Mouse (Mus musculus) adipocyte (in vitro differentiated cells): Measurements from ENCODE around the gene Chrm1.

Source experiments
- DNase-seq: peaks from one replicate; pipeline ENCODE4 v3.0.0-alpha.2; 2016; ENCODE audit warnings: low spot score

Chrm1 gene

GRCm38 (mm10) chr19:8683627-8684026, 20.0 kb downstream of the Chrm1 start:
- no peak for DNase-seq

DNA sequence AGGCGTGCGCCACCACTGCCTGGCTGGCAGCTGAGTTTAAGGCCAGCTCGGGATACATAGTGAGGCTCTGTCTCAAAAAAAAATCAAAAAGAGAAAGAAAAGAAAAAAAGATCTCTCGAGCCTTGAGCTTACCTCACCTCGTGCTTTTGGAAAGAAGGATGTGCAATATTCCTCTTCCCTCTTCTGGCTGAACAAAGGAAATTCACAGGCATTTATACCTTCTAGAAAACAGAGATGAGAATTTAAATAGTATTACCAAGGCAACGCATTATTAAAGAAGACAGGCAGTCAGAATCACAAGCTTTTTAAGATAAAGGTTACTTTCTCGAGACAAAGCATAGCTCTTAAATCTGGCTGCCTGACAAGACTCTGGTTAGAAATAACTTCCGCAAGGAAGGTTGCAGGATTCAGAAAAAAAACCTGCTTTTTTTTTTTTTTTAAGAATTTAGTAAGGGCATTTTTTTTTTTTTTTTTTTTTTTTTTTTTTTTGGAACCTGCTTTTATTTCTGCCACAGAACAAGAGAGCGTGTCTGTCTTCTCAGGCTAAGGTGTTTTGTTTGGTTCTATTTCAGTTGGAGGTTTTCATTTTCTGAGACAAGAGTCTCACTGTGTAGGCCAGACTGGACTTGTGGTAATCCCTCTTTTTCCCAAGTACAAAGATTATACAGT, 28.4 kb downstream of the Chrm1 start:
- DNase-seq = no peak

- no peak for DNase-seq
Observed at GRCm38 (mm10) chr19:8692740-8693139, 29.2 kb downstream of the Chrm1 start.

DNA sequence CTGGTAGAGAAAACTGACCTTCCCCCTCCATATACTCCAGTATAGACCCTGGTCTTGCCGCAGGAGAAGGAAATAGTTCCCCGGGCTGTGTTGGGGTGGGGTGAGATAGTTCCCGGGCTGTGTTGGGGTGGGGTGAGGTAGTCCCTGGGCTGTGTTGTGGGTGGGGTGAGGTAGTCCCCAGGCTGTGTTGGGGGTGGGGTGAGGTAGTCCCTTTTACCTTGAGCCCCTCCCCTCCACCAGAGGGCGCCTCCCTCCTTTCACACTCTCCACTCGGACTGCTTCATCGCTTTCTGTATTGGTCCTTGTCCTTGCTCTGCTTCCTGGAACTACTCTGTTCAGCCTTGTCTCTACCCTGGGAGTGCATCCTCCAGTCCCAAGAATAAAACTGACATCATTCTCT, 31.7 kb downstream of the Chrm1 start:
- peak; percentile 49 for DNase-seq

GRCm38 (mm10) chr19:8699652-8700051, 36.1 kb downstream of the Chrm1 start:
- no peak for DNase-seq

GRCm38 (mm10) chr19:8702458-8702857, 38.9 kb downstream of the Chrm1 start:
- DNase-seq = peak; percentile 62

GRCm38 (mm10) chr19:8703571-8703970, 40.0 kb downstream of the Chrm1 start:
- DNase-seq = no peak

DNA sequence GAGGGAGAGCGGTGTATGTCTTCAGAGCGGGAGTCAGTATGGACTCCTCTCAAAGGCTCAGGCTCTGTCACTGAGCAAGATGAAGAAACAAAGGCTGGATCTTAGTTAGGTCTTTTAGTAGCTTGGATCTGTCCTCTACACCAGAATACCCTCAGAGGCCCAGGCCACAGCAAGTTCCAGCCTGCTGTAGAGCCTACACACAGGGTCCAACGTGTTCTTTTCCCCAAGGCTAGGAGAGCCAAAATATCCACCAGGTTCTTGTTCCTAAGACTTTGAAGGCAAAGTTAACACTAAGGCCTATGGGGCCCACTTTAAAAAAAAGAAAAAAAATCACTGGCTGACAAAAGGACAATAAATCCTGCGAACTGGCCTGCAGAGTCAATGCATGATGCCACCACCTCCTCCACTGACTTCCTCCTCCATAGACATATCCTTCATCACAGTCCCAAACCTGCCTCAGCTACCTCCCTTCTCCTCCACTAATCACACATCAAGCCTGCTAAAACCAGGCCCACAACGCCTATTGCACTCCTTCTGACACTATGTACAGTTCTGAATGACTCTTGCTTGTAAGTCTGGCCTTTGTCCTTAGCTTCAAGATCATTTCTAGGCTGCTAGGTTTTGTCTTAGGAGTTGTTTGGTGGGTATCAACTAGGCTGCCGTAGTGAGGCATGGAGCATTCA, 41.6 kb downstream of the Chrm1 start:
- DNase-seq = no peak

GRCm38 (mm10) chr19:8706132-8706667, 42.6 kb downstream of the Chrm1 start:
- DNase-seq = peak; percentile 21

DNA sequence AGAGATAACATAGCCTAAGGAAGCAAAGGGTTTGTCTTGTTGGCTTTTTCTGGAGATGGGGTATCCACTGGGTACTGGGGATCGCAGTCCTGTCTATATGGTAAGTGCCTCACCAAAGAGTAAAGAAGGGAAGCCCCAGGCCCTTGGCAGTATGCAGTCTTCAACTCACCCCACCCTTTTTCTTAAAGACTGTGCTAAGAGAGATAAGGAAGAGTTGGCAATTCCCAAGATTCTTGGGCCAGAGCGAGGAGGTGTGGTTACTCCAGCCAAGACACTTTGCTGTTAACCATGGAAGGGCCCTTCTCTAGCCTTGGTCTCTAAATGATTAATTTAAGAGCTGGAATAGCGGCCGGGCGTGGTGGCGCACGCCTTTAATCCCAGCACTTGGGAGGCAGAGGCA, 43.3 kb downstream of the Chrm1 start:
- peak; percentile 22 for DNase-seq

GRCm38 (mm10) chr19:8708954-8709353, 45.4 kb downstream of the Chrm1 start:
- no peak for DNase-seq

GRCm38 (mm10) chr19:8710057-8710456, 46.5 kb downstream of the Chrm1 start:
- peak; percentile 97 for DNase-seq

GRCm38 (mm10) chr19:8711506-8711905, 47.9 kb downstream of the Chrm1 start:
- peak; percentile 56 for DNase-seq

DNA sequence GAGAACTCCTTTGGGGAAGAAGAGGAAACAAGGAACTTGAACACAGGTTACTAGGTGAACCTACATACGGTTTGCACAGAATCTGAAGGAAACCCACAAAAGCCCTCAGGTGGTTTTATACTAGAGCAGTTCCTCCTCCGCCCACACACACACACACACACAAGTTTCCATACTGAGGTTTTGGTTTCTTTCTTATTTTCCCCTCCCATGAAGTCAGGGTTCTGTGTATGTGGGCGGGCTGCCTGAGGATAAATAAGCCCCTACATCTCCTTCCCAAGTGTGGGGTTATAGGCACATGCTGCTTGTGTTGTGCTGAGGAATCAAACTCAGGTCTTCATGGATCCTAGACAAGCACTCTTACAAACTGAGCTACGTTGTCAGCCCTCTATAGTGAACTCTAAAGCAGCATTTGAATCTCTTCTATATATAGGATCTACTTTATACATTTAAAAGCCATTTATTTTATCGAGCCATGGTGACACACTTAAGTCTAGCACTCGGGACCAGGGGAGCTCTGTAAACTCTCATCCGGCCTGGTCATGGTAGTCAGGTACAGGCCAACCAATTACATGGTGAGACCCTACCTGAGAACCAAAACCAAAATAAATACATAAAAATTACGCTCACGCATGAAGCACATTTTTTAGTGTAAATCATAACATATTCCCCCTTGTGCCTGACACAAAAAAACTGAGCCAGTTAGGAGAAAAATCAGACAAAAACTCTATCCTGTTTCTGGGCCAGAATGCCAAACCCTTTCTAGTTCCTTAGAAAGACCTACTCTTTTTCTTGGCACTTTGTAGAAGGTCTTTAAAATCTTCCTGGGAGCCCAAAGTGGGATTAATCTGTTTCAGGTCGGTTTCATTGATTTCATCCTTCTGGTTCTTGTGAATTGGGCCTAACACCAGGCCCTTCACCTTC, 48.6 kb downstream of the Chrm1 start:
- DNase-seq = peak; percentile 50

DNA sequence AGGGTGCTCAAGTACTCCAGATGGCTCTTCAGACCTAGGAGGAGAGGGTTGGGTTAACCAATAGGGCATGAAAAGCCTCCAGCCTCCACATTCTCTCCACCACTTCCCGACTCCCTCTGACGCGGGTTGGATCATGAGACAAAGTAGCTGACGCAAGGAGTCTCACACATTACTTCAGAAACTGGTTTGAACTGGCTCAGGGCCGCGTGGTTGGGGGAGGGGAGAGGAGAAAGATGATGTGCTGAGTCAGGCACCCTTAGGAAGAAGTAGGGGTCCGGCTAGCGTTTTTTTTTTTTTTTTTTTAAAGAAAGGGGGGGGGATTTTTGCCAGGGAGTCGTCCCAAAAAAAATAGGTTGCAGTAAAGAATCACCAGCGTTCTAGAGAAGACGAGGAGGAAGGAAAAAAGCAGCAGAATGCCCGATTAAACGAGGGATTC, 49.3 kb downstream of the Chrm1 start:
- DNase-seq = peak; percentile 98

GRCm38 (mm10) chr19:8713306-8713996, 49.9 kb downstream of the Chrm1 start:
- peak; percentile 90 for DNase-seq

DNA sequence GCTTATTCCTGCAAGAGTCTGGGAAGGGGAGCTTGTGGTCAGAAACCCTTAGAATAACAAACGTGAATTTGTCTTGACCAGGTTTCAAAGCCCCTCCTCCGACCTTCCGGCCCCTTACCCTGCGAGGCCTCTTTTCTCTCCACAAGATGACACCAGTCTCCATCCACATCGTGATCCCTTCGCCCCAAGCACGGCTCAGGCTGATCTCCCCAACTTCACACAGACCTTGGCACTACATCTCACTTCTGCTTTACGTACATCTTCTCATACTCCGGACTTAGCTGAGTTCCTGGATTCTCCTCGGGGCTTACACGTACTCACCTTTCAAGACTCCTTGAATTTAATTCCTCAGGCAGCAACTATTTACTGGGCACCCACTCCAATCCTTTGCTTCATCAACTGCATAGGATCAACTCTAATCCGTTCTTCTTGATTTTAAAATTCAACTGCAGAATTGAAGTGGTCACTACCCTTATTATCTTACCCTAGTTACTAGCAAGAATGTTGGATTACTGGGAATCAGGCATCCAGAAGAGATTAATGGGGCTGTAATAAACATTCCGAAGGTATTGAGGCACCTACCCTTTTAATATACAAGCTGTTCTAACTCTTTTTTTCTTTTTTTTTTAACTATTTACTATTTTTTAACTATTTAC, 50.5 kb downstream of the Chrm1 start:
- no peak for DNase-seq

DNA sequence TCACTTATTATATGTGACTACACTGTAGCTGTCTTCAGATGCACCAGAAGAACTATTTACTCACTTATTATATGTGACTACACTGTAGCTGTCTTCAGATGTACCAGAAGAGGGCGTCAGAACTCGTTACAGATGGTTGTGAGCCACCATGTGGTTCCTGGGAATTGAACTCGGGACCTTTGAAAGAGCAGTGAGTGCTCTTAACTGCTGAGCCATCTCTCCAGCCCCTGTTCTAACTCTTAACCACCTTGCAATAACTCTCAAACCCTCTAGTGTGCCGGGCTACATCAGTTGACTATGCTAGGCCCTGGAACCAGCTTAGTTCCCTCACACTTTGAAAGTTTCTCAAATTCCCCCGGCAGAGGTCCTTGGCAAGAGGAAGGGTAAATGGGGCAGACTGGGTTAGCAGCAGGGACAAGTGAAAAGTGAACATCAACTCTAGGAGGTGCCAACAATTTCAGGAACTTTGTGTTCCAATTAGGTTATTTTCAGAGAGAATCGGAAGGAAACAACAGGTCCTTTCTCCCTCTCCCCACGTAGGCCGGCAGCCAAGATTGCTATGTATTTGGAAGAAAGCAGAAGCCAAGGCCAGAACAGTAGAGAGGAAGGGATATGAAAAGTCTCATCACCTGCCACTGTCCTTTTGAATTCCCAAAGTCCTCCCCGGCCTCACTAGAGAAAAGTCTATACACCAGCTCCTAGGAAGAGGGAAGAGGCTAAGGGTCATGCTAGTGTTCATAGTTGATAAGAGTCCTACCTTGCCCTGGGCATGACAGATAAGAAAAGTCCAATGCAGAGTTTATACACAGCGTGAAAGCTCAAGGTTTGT, 51.3 kb downstream of the Chrm1 start:
- DNase-seq = peak; percentile 66

GRCm38 (mm10) chr19:8715868-8716766, 52.5 kb downstream of the Chrm1 start:
- no peak for DNase-seq
